In genomic region chr13:103613333-103613725, GRCm38 (mm10) we compare ENCODE assay signal across 10 mouse cellular contexts.
"Had no signal": no experiment of that assay in that cellular context is flagged by ENCODE, and none has a peak within 500 bp of the region (broad histone marks: within the 10 kb centered on the region; RNA-seq: fewer than 3 reads in every experiment).

No protein-coding gene starts in this region.

- H3K4me3 ChIP-seq: left cerebral cortex, adult 2 months; limb, embryonic 12.5 days; neural tube, embryonic 13.5 days had no signal

- H3K27ac ChIP-seq: left cerebral cortex, adult 2 months; limb, embryonic 12.5 days; liver, embryonic 14.5 days; neural tube, embryonic 13.5 days had no signal

- H3K36me3 ChIP-seq: limb, embryonic 12.5 days; neural tube, embryonic 13.5 days had no signal

- DNase-seq: kidney, adult 8-10 months; kidney, postnatal 25 days; lung, adult 18-20 months; right cerebral cortex, postnatal 4 days; spleen, adult 18-20 months; thymus, postnatal 4 days had no signal

- H3K27me3 ChIP-seq: neural tube, embryonic 13.5 days had no signal

- H3K9me3 ChIP-seq: limb, embryonic 12.5 days; neural tube, embryonic 13.5 days had no signal

- H3K4me2 ChIP-seq: neural tube, embryonic 13.5 days had no signal

- H3K9ac ChIP-seq: limb, embryonic 12.5 days; liver, embryonic 14.5 days; neural tube, embryonic 13.5 days had no signal
